Mouse (Mus musculus): ENCODE measurements around the gene A3galt2. TPM values are rescaled to one million over a fixed set of nuclear protein-coding genes. Genes with fewer than 3 reads are reported as not detected.

A3galt2 gene
- polyA plus RNA-seq, 1 experiment from 2014 or later = 0.33 TPM

- H3K4me1 ChIP-seq (ENCODE audit: control insufficient read depth, insufficient read depth, low read length) = peaks cover 28% of the 10 kb centered on the region
- peak; percentile 37 for DNase-seq (ENCODE audit: low spot score)
Measured at GRCm38 (mm10) chr4:128804426-128805149, 49.4 kb downstream of the A3galt2 start.

GRCm38 (mm10) chr4:128805150-128806042, 50.2 kb downstream of the A3galt2 start:
- Histone ChIP-seq H3K4me2 (ENCODE audit: low read depth) (peak overlapping the region; percentile 98), H3K9ac (ENCODE audit: low read length) (peak overlapping the region; percentile 99), H3K9me3 (ENCODE audit: control insufficient read depth, low read length) (no peaks in the 10 kb centered on the region), H3K27ac (ENCODE audit: low read depth, low read length) (peak overlapping the region; percentile 100), H3K27me3 (ENCODE audit: control insufficient read depth, insufficient read depth, low read length) (no peaks in the 10 kb centered on the region), H3K36me3 (ENCODE audit: control insufficient read depth, insufficient read depth, low read length) (no peaks in the 10 kb centered on the region), H3K4me1 (ENCODE audit: control insufficient read depth, insufficient read depth, low read length) (peaks cover 25% of the 10 kb centered on the region), H3K4me3 (ENCODE audit: low read depth, low read length) (peak overlapping the region; percentile 99)
- DNase-seq (ENCODE audit: low spot score) (peak; percentile 53), ATAC-seq (ENCODE audit: insufficient read depth, low FRiP score, low TSS enrichment) (peak; percentile 13; the same call in 1 of the 2 replicates)
- WGBS = under 1% methylated on average over 51 of the region's 74 CpGs

More at GRCm38 (mm10) chr4:128804426-128805149, 49.4 kb downstream of the A3galt2 start:
- Histone ChIP-seq H3K4me3 (ENCODE audit: low read depth, low read length) (peak overlapping the region; percentile 99), H3K9me3 (ENCODE audit: control insufficient read depth, low read length) (no peaks in the 10 kb centered on the region), H3K27me3 (ENCODE audit: control insufficient read depth, insufficient read depth, low read length) (no peaks in the 10 kb centered on the region), H3K4me2 (ENCODE audit: low read depth) (peak overlapping the region; percentile 98), H3K36me3 (ENCODE audit: control insufficient read depth, insufficient read depth, low read length) (no peaks in the 10 kb centered on the region), H3K9ac (ENCODE audit: low read length) (peak overlapping the region; percentile 99), H3K27ac (ENCODE audit: low read depth, low read length) (peak overlapping the region; percentile 53)
- 6% methylated on average over 6 of the region's 6 CpGs for WGBS
- ATAC-seq (ENCODE audit: insufficient read depth, low FRiP score, low TSS enrichment) = no peak

- H3K9ac ChIP-seq (ENCODE audit: low read length) = peak within 1 kb of the TSS; percentile 99
- H3K4me2 ChIP-seq (ENCODE audit: low read depth) = peak within 1 kb of the TSS; percentile 98
- no peaks in the 10 kb centered on the region for H3K36me3 ChIP-seq (ENCODE audit: control insufficient read depth, insufficient read depth, low read length)
- WGBS = under 1% methylated on average over 31 of the region's 111 CpGs
- H3K27ac ChIP-seq (ENCODE audit: low read depth, low read length) = peak within 1 kb of the TSS; percentile 100
- peak; percentile 71 for ATAC-seq (ENCODE audit: insufficient read depth, low FRiP score, low TSS enrichment)
- H3K9me3 ChIP-seq (ENCODE audit: control insufficient read depth, low read length) = no peaks in the 10 kb centered on the region
- H3K27me3 ChIP-seq (ENCODE audit: control insufficient read depth, insufficient read depth, low read length) = no peaks in the 10 kb centered on the region
- DNase-seq (ENCODE audit: low spot score) = peak; percentile 78
- peaks cover 25% of the 10 kb centered on the region for H3K4me1 ChIP-seq (ENCODE audit: control insufficient read depth, insufficient read depth, low read length)
- peak within 1 kb of the TSS; percentile 99 for H3K4me3 ChIP-seq (ENCODE audit: low read depth, low read length)
Measured at GRCm38 (mm10) chr4:128806043-128806826, 51.1 kb downstream of the A3galt2 start, which contains the start of gene Zfp362. Gene Zfp362, minus strand, starts transcription at chr4:128806045.

- H3K4me2 ChIP-seq (ENCODE audit: low read depth) = peak overlapping the region; percentile 98
- H3K36me3 ChIP-seq (ENCODE audit: control insufficient read depth, insufficient read depth, low read length) = no peaks in the 10 kb centered on the region
- 0% methylated on average over 15 of the region's 15 CpGs for WGBS
- H3K9me3 ChIP-seq (ENCODE audit: control insufficient read depth, low read length) = no peaks in the 10 kb centered on the region
- DNase-seq (ENCODE audit: low spot score) (peak; percentile 79), ATAC-seq (ENCODE audit: insufficient read depth, low FRiP score, low TSS enrichment) (peak; percentile 67)
- H3K4me1 ChIP-seq (ENCODE audit: control insufficient read depth, insufficient read depth, low read length) = peaks cover 26% of the 10 kb centered on the region
- peak overlapping the region; percentile 99 for H3K9ac ChIP-seq (ENCODE audit: low read length)
- peak overlapping the region; percentile 100 for H3K27ac ChIP-seq (ENCODE audit: low read depth, low read length)
- H3K27me3 ChIP-seq (ENCODE audit: control insufficient read depth, insufficient read depth, low read length) = no peaks in the 10 kb centered on the region
- peak overlapping the region; percentile 99 for H3K4me3 ChIP-seq (ENCODE audit: low read depth, low read length)
Measured at GRCm38 (mm10) chr4:128806827-128807179, 51.6 kb downstream of the A3galt2 start.

- Histone ChIP-seq H3K4me2 (ENCODE audit: low read depth) (peak overlapping the region; percentile 55), H3K27ac (ENCODE audit: low read depth, low read length) (no peak overlapping the region), H3K27me3 (ENCODE audit: control insufficient read depth, insufficient read depth, low read length) (no peaks in the 10 kb centered on the region), H3K9me3 (ENCODE audit: control insufficient read depth, low read length) (no peaks in the 10 kb centered on the region), H3K4me1 (ENCODE audit: control insufficient read depth, insufficient read depth, low read length) (0 out of 2 replicates have a peak, but pooled peaks cover 4% of the 10 kb centered on the region), H3K9ac (ENCODE audit: low read length) (peak overlapping the region; percentile 55), H3K36me3 (ENCODE audit: control insufficient read depth, insufficient read depth, low read length) (no peaks in the 10 kb centered on the region), H3K4me3 (ENCODE audit: low read depth, low read length) (peak overlapping the region; percentile 44)
- peak; percentile 78 for DNase-seq (ENCODE audit: low spot score)
- 18% methylated on average over 16 of the region's 16 CpGs for WGBS
- ATAC-seq (ENCODE audit: insufficient read depth, low FRiP score, low TSS enrichment) = peak; percentile 85
Measured at GRCm38 (mm10) chr4:128811382-128812056, 56.4 kb downstream of the A3galt2 start.

- H3K4me3 ChIP-seq (ENCODE audit: low read depth, low read length) = no peak overlapping the region
- no peak overlapping the region for H3K9ac ChIP-seq (ENCODE audit: low read length)
- no peak for DNase-seq (ENCODE audit: low spot score)
- no peaks in the 10 kb centered on the region for H3K36me3 ChIP-seq (ENCODE audit: control insufficient read depth, insufficient read depth, low read length)
- H3K9me3 ChIP-seq (ENCODE audit: control insufficient read depth, low read length) = no peaks in the 10 kb centered on the region
- no peak for ATAC-seq (ENCODE audit: insufficient read depth, low FRiP score, low TSS enrichment)
- H3K27me3 ChIP-seq (ENCODE audit: control insufficient read depth, insufficient read depth, low read length) = no peaks in the 10 kb centered on the region
- no peak overlapping the region for H3K27ac ChIP-seq (ENCODE audit: low read depth, low read length)
- 0 out of 2 replicates have a peak, but pooled peaks cover 2% of the 10 kb centered on the region for H3K4me1 ChIP-seq (ENCODE audit: control insufficient read depth, insufficient read depth, low read length)
- WGBS = 53% methylated on average over 7 of the region's 7 CpGs
- no peak overlapping the region for H3K4me2 ChIP-seq (ENCODE audit: low read depth)
Measured at GRCm38 (mm10) chr4:128817011-128817410, 61.8 kb downstream of the A3galt2 start.
